Mouse (Mus musculus) right cerebral cortex, postnatal 36 days (tissue): ENCODE data around the gene Dnaja4.

Experiments used
- DNase-seq, 2 experiments: peaks; one replicate each; pipeline ENCODE4 v3.0.0; 2022; ENCODE audit warnings: low spot score in 2 of 2, mixed read lengths in 1 of 2

The Dnaja4 gene

DNA sequence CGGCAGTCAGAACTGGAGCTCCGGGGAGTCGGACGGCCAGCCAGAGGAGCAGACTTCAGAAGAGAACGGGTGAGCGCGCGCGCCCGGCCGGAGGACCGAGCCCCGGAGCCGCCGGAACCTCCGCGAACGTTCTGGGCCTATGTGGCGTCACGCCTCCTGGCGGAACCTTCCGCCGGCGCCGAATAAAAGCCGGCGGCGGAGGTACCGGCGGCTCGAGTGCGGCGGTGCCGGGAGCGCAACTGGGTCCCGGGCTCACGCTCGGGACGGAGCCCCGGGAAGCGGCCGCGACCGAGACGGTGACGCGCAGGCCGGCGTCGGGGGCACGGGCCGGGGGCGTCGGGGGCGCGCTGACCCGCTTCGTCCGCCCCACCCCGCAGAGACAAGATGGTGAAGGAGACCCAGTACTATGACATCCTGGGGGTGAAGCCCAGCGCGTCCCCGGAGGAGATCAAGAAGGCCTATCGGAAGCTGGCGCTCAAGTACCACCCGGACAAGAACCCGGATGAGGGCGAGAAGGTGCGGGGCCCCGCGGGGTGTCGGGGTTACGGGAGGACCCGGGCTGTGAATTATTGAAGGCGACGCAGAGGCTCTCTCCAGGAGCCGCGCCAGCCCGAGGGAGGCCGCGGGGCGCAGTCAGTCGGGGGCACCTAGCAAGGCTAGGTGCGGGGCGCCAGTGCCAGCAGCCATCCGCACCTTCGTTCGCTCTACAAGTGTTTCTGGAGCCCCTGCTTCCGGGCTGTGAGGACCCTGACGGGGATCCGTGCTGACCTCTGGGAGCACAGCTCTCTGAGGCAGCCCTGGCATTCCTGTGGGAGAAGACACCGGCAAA lies 886 bp downstream of the Dnaja4 start:
- DNase-seq, result peak; percentile 54 to 64

GRCm38 (mm10) chr9:54700174-54700475 lies 1.5 kb downstream of the Dnaja4 start:
- DNase-seq, result peak in 1 of 2 experiments; percentile 24

- no peak for DNase-seq
Observed at GRCm38 (mm10) chr9:54700746-54701145, 2.1 kb downstream of the Dnaja4 start.

- DNase-seq, result no peak
Observed at GRCm38 (mm10) chr9:54702581-54702980, 3.9 kb downstream of the Dnaja4 start.

DNA sequence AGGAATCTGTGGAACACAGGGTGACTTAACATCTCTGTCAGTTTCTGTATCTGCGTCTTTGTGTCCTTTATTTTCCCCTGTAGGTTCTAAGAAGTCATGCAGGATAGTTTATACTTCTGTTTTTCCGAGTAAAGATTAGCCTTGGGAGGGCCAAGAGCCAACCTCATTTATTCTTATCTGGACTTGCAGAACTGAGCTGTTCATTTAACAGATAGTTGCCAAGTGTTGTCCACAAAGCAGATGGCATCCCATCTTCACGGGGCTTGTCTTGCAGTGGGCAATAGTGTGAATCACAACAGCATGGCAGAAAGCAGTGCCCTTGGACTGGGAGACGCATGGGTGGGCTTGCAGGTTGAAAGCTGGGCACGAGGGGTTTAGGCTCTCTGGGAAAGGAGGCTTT lies 5.7 kb downstream of the Dnaja4 start:
- DNase-seq, result no peak

GRCm38 (mm10) chr9:54705561-54705960 lies 6.9 kb downstream of the Dnaja4 start:
- no peak for DNase-seq

DNA sequence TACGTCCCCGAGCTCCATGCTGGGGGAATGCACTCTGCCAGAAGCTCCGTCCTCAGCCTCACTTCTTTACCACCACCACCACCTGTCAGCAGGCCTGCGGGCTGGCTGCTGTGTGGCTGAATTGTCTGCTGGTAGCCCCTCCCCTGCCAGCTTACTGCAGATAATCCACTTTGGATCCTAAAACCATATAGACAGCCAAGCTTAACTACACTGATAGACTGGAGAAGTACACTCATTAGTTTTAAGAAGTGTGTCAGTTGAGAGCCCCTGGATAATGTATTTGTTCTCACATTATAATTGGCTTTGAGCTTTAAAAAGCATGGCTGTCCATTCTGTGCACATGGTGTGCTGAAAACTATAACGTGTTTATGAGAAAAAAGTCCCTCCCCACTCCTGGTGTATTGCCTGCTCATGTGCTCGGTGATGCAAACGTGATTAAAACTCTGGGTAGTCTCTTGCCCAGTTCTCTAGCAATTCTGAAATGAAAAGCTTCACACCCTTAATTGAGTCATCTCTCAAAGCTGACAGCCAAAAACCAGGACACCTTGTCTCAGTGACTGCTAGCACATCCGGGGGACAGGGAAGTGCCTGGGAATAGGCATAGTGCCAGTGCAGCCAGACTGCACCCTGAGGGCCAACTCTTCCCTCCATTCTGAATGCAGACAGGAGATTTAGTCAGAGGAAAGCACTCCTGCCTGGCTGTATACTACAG lies 8.8 kb downstream of the Dnaja4 start:
- no peak for DNase-seq

DNA sequence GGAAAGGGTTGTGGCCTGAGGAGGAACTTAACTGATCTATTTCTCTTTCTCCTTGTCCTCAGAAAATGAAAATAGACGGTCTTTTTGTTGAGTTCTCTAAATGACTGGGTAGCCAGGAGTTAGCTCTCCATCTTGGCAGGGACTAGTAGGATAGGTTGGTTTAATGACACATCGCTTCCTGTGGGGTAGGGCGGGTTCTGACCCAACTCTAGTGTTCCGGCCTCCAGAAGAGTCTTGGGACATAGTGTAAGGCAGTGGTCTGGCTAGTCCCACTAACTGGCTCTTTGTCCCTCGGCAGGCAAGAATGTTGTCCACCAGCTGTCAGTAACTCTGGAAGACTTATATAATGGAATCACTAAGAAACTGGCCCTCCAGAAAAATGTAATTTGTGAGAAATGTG lies 9.4 kb downstream of the Dnaja4 start:
- no peak for DNase-seq

DNA sequence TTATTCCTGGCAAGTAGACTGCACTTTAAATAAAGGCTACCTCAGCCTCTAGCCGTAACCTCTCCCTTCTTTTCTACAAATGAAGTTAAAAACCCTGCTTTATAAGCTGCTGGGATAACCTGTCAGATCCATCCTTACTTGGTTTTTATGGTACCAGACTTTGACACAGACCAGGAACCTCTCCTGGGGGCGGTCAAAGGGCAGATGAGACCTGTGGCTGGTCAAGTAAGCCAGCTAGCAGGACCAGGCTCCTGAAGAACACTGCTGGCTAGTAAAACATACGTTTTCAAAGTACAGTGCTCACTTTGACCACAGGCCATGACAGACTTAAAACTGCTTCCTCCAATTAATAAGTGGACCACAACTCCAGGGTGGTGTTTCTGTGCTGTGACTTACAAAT lies 17.1 kb downstream of the Dnaja4 start:
- no peak for DNase-seq

DNA sequence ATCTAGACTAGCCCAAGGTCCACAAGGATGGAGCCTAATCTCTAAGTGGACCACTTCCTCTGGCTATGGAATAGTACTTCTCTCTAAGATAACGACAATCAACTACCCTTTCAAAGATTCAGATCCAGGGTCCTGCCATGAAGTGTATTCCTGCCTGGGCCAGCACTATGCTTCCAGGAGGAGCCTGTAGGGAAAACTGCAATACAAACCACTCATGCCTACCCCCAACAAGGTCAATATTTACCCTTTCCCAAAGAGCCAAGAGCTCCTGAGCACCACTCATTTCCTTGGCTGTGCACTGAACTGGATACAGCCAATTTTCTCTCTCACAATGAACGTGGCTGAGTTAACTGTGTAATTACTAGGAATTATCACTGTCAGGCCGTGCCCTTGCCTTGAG lies 18.9 kb downstream of the Dnaja4 start:
- DNase-seq, result no peak

DNA sequence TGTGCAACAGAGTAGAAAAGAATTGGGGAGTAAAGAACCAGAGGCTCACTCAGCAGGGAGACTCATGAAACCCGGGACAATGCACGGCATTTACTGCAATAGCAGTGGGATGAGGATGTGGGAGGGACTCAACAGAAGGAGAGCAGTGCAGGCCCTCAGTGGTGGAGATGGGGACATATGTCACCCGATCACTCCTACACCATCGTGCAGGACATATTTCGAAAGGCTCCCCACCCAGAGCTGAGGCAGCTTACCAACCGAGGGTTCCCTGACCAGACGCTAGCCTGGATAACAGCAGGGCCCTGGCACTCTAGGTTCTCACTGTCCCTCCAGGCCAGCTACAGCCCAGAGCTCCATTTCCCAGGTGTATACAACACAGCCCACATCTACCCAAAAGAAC lies 23.5 kb downstream of the Dnaja4 start:
- no peak for DNase-seq

- DNase-seq, result no peak
Observed at GRCm38 (mm10) chr9:54722596-54722995, 23.9 kb downstream of the Dnaja4 start.

- no peak for DNase-seq
Observed at GRCm38 (mm10) chr9:54726315-54726714, 27.6 kb downstream of the Dnaja4 start.

- no peak for DNase-seq
Observed at GRCm38 (mm10) chr9:54732122-54732521, 33.4 kb downstream of the Dnaja4 start.

DNA sequence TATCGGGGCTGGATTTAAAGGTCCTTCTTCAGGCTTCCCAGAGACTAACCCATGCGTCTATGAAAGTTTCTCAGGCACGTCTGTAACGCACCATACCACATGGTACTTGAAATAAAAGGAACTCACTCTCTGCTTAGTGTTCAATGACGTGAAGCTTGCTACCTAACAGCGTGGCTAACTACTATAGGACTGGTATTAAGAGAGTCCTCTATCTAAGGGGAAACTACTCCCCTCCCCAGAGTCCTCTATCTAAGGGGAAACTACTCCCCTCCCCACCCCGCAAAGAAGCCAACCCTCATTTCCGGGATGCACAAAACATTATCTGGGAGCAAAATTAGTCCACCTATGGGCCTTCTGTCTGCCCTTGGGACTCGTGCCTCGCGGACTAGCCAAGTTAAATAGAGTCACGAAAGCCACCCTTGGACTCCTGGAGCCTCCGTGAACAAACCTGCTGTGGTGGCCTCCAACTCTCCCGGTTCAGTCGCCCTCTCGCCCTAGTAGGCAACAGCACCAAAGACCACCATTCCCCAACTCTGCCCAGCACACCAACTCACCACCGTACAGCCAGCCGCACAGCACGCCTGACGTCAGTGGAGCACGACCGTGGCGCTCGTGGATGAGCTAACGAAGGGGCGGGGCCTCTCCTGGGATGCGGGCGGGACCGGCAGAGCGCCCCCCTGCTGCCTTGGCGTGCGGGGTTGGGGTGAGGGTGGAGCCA lies 35.4 kb downstream of the Dnaja4 start, which contains the start of gene Wdr61:
Wdr61 (minus strand) TSS at position 599 of the 718 bp plus-strand sequence.
- DNase-seq, result peak; percentile 95

- no peak for DNase-seq
Observed at GRCm38 (mm10) chr9:54734639-54735252, 36.1 kb downstream of the Dnaja4 start.

DNA sequence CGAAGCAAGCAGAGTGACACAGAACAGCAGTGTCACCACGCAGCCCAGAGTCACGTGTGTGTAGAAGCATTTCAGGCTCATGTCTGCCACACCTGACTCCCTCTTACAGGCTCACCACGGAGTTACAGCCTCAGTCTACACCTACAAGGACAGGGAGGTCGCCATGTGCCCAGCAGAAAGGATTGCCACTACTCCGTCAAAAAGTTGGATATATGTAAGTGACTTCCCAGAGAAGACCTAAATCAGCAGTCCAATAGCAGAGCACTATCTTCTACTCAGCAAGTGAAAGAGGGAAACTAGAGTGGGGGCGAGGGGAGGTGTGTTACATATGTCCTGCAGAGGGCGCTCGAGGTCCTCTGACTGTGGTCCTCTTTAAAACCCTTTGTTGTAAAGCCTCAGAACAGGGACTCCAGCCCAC lies 37.6 kb downstream of the Dnaja4 start:
- DNase-seq, result no peak

DNA sequence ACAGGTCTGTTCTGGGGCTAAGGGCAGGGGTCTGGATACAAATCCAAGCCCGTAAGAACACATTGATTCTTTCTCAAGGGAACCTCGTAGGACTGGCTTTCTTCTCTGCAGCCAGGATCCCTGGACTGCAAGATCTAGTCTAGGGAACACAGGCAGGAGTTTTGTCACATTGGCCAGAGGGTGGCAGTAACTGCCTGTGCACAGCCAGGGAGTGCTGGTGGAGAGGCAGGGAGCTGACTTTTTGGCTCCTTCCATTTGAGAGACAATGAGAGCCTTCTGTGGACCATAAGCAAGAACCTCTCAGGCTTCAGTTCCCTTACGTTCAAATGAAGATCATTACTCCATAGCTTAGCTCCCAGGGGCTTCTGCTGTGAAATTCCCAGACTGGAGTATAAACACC lies 39.7 kb downstream of the Dnaja4 start:
- peak in 1 of 2 experiments; percentile 14 for DNase-seq

GRCm38 (mm10) chr9:54743891-54744290 lies 45.2 kb downstream of the Dnaja4 start:
- no peak for DNase-seq

DNA sequence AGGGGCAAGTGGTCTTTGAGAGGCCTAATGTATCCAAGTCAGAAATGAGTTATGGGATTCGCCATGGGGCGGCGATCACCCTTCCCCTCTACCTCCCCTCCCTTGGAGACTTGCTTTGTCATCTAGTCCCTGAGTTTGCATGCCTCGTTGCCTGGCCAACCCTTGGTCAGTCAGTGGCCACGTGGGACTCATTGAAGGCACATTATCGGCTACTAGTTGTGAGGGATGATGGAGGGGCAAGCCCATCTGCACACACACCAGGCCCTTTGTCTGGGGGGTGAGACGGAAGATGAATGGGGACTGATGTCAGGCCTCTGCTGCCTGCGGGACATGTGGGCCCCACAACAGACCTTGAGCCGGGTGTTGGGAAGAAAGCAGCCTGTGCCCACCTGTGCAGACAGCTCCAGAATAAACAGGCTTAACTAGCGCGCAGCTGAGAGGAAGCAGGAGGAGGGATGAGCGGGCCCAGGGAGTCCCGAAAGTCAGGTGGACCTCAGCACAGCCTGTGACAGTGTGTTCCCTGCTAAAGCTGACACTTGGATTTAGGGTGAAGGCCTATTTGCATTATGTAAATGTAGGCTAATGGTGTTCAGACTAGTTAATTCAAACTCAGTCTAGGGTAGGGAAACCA lies 47.2 kb downstream of the Dnaja4 start:
- DNase-seq, result no peak

DNA sequence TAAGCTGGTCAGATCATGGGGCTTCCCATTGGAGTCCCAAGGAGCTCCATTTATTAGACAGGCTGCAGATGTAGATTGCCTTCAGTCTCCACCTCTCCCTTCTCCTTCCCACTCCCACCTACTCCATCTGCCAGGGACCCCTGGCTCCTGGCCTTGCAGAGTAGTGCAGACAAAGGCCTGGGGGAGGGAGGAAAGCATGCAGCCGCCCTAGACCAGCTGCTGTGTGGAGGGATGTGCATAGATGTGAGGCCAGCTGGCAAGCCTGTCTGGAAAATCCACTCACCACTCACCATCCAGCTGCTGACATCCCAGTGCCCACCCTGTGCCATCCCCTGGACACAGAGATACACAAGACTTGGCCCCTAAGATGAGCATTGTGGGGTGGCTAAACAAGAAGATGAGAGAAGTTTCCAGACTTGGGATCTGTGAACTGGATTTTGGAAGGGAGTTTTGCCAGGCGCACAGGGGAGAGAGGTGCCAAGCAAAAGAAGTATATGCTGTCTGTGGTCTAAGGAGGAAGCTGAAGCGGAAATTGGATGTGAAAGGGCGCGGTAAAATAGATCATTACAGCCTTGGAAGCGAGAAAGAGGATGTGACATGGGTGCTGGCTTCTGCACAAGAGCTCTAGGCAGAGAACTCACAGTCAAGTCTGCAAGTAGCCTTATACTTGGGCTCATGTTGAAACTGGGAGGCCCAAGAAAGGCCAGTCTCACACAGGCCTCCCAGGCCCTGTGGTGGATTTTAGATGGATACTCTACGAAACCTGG lies 51.7 kb downstream of the Dnaja4 start:
- no peak for DNase-seq
